Mouse (Mus musculus): ENCODE measurements around the gene Prkag2. TPM values are rescaled to one million over a fixed set of nuclear protein-coding genes. Genes with fewer than 3 reads are reported as not detected.

The Prkag2 gene
- polyA plus RNA-seq, 1 experiment from 2014 or later = 56.7 TPM

GRCm38 (mm10) chr5:24950891-24951574, 149.4 kb downstream of the Prkag2 start:
- Histone ChIP-seq H3K4me2 (replicated peaks) (no peak overlapping the region), H3K4me3 (no peak overlapping the region), H3K4me1 (peaks cover 11% of the 10 kb centered on the region), H3K9ac (no peak overlapping the region), H3K27ac (no peak overlapping the region), H3K36me3 (no peaks in the 10 kb centered on the region), H3K27me3 (no peaks in the 10 kb centered on the region), H3K9me3 (replicated peaks) (no peaks in the 10 kb centered on the region)
- no peak for ATAC-seq (ENCODE audit: low FRiP score)
- 72% methylated on average over 7 of the region's 7 CpGs for WGBS

GRCm38 (mm10) chr5:24950039-24950438, 150.4 kb downstream of the Prkag2 start:
- ATAC-seq (ENCODE audit: low FRiP score) = no peak
- Histone ChIP-seq H3K4me2 (replicated peaks) (no peak overlapping the region), H3K4me1 (peaks cover 11% of the 10 kb centered on the region), H3K27me3 (no peaks in the 10 kb centered on the region), H3K36me3 (no peaks in the 10 kb centered on the region), H3K4me3 (no peak overlapping the region), H3K9me3 (replicated peaks) (no peaks in the 10 kb centered on the region), H3K9ac (no peak overlapping the region), H3K27ac (no peak overlapping the region)
- 80% methylated on average over 6 of the region's 6 CpGs for WGBS

- no peak overlapping the region for H3K9ac ChIP-seq
- ATAC-seq (ENCODE audit: low FRiP score) = no peak
- no peaks in the 10 kb centered on the region for H3K36me3 ChIP-seq
- no peaks in the 10 kb centered on the region for H3K4me1 ChIP-seq
- no peaks in the 10 kb centered on the region for H3K27me3 ChIP-seq
- 68% methylated on average over 5 of the region's 5 CpGs for WGBS
- no peak overlapping the region for H3K4me3 ChIP-seq
- no peak overlapping the region for H3K4me2 ChIP-seq (replicated peaks)
- H3K9me3 ChIP-seq (replicated peaks) = no peaks in the 10 kb centered on the region
- no peak overlapping the region for H3K27ac ChIP-seq
Observed at GRCm38 (mm10) chr5:24938046-24938822, 162.2 kb downstream of the Prkag2 start.

DNA sequence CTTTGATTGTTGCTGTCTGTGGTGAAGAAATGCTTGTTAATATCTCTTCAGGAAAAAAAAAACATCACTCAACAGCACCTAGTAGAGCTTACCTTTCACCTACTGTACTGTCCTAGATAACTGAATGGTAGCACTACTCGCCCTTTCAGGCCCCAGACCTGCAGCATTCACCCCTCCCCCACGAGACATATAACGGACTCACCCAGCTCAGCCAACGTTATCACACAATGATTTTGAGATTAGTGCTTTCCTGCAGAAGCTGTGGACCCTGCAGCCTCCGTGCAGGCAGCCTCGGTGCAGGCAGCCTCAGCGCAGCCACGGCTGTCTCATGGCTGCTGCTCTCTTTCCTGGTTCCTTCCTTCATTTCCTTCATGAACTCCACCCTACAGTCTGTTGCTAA, 164.0 kb downstream of the Prkag2 start:
- H3K4me2 ChIP-seq (replicated peaks) = no peak overlapping the region
- no peak overlapping the region for H3K4me3 ChIP-seq
- H3K27ac ChIP-seq = no peak overlapping the region
- 83% methylated on average over 8 of the region's 8 CpGs for WGBS
- H3K27me3 ChIP-seq = no peaks in the 10 kb centered on the region
- H3K9ac ChIP-seq = no peak overlapping the region
- no peaks in the 10 kb centered on the region for H3K4me1 ChIP-seq
- no peaks in the 10 kb centered on the region for H3K36me3 ChIP-seq
- ATAC-seq (ENCODE audit: low FRiP score) = no peak
- H3K9me3 ChIP-seq (replicated peaks) = no peaks in the 10 kb centered on the region

DNA sequence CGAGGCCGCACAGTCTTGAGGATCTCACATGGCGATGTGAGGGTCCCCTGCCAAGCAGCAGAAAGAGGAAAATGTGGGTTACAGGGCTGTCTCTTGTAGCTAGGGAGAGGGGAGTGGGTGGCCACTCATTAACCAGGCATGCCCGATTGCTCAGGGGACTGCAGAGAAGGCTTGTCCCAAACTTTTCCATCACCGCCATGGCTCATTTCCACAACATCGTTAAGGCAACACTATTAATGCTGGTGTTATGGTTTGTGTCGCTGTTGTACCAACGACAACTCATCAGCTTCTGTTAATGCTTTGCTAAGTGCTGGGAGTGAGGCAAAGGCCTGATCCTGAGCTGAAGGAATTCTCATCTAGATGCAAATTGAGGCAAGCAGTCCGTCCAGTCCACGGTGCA, 165.0 kb downstream of the Prkag2 start:
- Histone ChIP-seq H3K27me3 (no peaks in the 10 kb centered on the region), H3K9me3 (replicated peaks) (no peaks in the 10 kb centered on the region), H3K4me1 (no peaks in the 10 kb centered on the region), H3K9ac (no peak overlapping the region), H3K4me3 (no peak overlapping the region), H3K4me2 (replicated peaks) (no peak overlapping the region), H3K27ac (no peak overlapping the region), H3K36me3 (no peaks in the 10 kb centered on the region)
- 86% methylated on average over 10 of the region's 10 CpGs for WGBS
- ATAC-seq (ENCODE audit: low FRiP score) = no peak

DNA sequence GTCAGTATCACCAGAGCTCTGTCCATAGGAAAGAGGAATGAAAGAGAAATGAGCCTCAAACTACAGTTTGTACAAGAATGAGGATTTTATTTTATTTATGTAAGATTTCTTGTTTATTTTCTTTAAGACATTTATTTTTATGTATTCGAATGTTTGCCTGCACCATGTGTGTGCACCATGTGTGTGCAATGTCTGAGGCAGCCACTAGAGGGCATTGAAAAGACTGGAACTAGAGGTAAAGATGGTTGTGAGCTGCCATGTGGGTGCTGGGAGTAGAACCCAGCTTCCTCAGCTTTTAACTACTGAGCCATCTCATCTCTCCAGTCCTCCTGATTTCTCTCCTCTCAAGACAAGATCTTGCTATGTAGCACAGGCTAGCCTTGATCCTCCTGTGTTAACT, 166.7 kb downstream of the Prkag2 start:
- H3K36me3 ChIP-seq = no peaks in the 10 kb centered on the region
- H3K4me2 ChIP-seq (replicated peaks) = no peak overlapping the region
- no peaks in the 10 kb centered on the region for H3K9me3 ChIP-seq (replicated peaks)
- no peak overlapping the region for H3K27ac ChIP-seq
- WGBS = 88% methylated on average over 1 of the region's 1 CpGs
- H3K9ac ChIP-seq = no peak overlapping the region
- no peak overlapping the region for H3K4me3 ChIP-seq
- no peak for ATAC-seq (ENCODE audit: low FRiP score)
- H3K27me3 ChIP-seq = no peaks in the 10 kb centered on the region
- no peaks in the 10 kb centered on the region for H3K4me1 ChIP-seq

- no peak overlapping the region for H3K27ac ChIP-seq
- no peaks in the 10 kb centered on the region for H3K9me3 ChIP-seq (replicated peaks)
- ATAC-seq (ENCODE audit: low FRiP score) = no peak
- no peaks in the 10 kb centered on the region for H3K36me3 ChIP-seq
- H3K4me2 ChIP-seq (replicated peaks) = no peak overlapping the region
- 88% methylated on average over 10 of the region's 10 CpGs for WGBS
- no peaks in the 10 kb centered on the region for H3K27me3 ChIP-seq
- no peak overlapping the region for H3K9ac ChIP-seq
- H3K4me1 ChIP-seq = no peaks in the 10 kb centered on the region
- H3K4me3 ChIP-seq = no peak overlapping the region
Observed at GRCm38 (mm10) chr5:24931578-24932185, 168.8 kb downstream of the Prkag2 start.

DNA sequence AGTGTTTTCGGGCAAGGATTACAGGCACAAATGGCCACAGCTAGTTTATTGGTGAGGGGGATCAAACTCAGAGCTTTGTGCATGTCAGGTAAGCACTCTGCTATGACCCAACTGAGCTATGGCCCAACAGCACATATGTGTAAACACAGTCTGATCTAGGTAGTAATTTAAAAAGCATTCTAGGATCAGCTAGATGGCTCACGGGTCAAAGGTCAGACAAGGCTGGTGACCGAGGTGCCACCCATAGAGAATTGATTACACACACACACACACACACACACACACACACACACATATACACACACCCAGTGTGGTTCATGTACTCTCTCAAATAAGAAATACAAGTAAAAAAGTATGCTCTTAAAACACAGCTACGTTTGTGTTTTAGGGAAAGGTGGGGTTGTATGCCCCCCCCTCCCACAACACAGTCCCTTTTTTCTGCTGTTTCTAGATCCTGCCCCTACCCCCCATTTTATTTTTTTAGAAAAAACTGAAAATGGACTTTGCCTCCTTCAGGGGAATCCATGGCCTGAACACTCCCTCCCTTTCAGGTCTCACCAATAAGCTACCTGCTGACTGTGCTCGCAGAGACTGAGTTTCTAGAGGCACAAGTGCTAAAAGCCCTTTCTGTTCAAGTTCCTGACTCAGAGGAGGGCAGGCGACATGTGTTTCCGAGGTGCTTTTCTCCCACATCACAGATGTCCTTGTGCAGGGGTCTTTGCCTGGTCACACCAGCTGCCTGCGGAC, 169.4 kb downstream of the Prkag2 start:
- Histone ChIP-seq H3K27ac (no peak overlapping the region), H3K27me3 (no peaks in the 10 kb centered on the region), H3K36me3 (no peaks in the 10 kb centered on the region), H3K4me1 (no peaks in the 10 kb centered on the region), H3K4me2 (replicated peaks) (no peak overlapping the region), H3K9ac (no peak overlapping the region), H3K9me3 (replicated peaks) (no peaks in the 10 kb centered on the region), H3K4me3 (no peak overlapping the region)
- 76% methylated on average over 8 of the region's 8 CpGs for WGBS
- no peak for ATAC-seq (ENCODE audit: low FRiP score)

- 90% methylated on average over 4 of the region's 4 CpGs for WGBS
- Histone ChIP-seq H3K27me3 (no peaks in the 10 kb centered on the region), H3K36me3 (no peaks in the 10 kb centered on the region), H3K4me2 (replicated peaks) (no peak overlapping the region), H3K4me1 (no peaks in the 10 kb centered on the region), H3K4me3 (no peak overlapping the region), H3K9me3 (replicated peaks) (no peaks in the 10 kb centered on the region), H3K9ac (no peak overlapping the region), H3K27ac (no peak overlapping the region)
- no peak for ATAC-seq (ENCODE audit: low FRiP score)
Observed at GRCm38 (mm10) chr5:24928816-24929215, 171.6 kb downstream of the Prkag2 start.

- H3K4me3 ChIP-seq = no peak overlapping the region
- no peaks in the 10 kb centered on the region for H3K9me3 ChIP-seq (replicated peaks)
- H3K27me3 ChIP-seq = no peaks in the 10 kb centered on the region
- no peak overlapping the region for H3K27ac ChIP-seq
- no peaks in the 10 kb centered on the region for H3K4me1 ChIP-seq
- no peak overlapping the region for H3K9ac ChIP-seq
- 16% methylated on average over 8 of the region's 8 CpGs for WGBS
- no peak for ATAC-seq (ENCODE audit: low FRiP score)
- H3K36me3 ChIP-seq = no peaks in the 10 kb centered on the region
- H3K4me2 ChIP-seq (replicated peaks) = no peak overlapping the region
Observed at GRCm38 (mm10) chr5:24927706-24928105, 172.7 kb downstream of the Prkag2 start.

- Histone ChIP-seq H3K36me3 (no peaks in the 10 kb centered on the region), H3K9ac (no peak overlapping the region), H3K4me2 (replicated peaks) (no peak overlapping the region), H3K4me1 (no peaks in the 10 kb centered on the region), H3K9me3 (replicated peaks) (no peaks in the 10 kb centered on the region), H3K4me3 (no peak overlapping the region), H3K27me3 (no peaks in the 10 kb centered on the region), H3K27ac (no peak overlapping the region)
- WGBS = 95% methylated on average over 1 of the region's 1 CpGs
- ATAC-seq (ENCODE audit: low FRiP score) = no peak
Observed at GRCm38 (mm10) chr5:24919155-24919554, 181.3 kb downstream of the Prkag2 start.

DNA sequence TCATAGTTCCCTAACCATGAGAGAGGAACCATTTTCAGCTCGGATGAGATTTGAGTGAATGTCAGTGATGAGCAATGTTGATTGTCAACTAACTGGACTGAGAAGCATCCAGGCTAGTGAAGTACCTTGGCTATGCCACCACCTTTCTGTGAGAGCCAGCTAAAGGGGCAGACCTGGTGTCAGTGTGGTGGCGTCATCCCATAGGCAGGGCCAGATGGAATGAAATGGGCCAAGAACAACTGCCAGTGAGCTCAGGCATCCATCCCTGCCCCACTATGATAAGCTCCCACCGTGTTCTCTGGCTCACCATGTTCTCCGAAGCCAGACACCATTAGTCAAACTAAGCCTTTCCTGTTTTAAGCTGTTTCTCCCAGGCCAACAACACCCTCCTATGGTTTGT, 183.9 kb downstream of the Prkag2 start:
- Histone ChIP-seq H3K4me3 (no peak overlapping the region), H3K9me3 (replicated peaks) (no peaks in the 10 kb centered on the region), H3K4me1 (no peaks in the 10 kb centered on the region), H3K27ac (no peak overlapping the region), H3K4me2 (replicated peaks) (no peak overlapping the region), H3K36me3 (no peaks in the 10 kb centered on the region), H3K27me3 (no peaks in the 10 kb centered on the region), H3K9ac (no peak overlapping the region)
- no peak for ATAC-seq (ENCODE audit: low FRiP score)
- WGBS = 89% methylated on average over 4 of the region's 4 CpGs

Measured in hindbrain, embryonic 12.5 days (tissue).